Mouse (Mus musculus) lung, adult 2 months (tissue): ENCODE results near the gene Xpa. TPM values are rescaled to one million over a fixed set of nuclear protein-coding genes. Genes with fewer than 3 reads are reported as not detected.

Experiments
- DNase-seq: peaks from one replicate; pipeline ENCODE4 v3.0.0; 2022
- H3K4me1 ChIP-seq: fragments of 200-500 bp; 2 replicates; pipeline ENCODE4 v1.6.1; 2011; ENCODE audit warnings: low read length; ENCODE audit not compliant: control insufficient read depth, insufficient read depth
- H3K4me3 ChIP-seq: fragments of 200-500 bp; replicated peaks from 2 replicates; pipeline ENCODE3; 2011; ENCODE audit warnings: low read depth, mild to moderate bottlenecking, control low read depth, low read length; ENCODE audit errors: extremely low read depth
- CTCF ChIP-seq: fragments of 200-500 bp; IDR thresholded peaks from 2 replicates; pipeline ENCODE4 v1.5.1; 2011; ENCODE audit warnings: mild to moderate bottlenecking, low read length, control low read depth; ENCODE audit not compliant: insufficient read depth
- POLR2A ChIP-seq: fragments of 200-500 bp; IDR thresholded peaks from 2 replicates; pipeline ENCODE4 v1.6.1; 2011; ENCODE audit warnings: low read depth, mild to moderate bottlenecking, control low read depth, low read length, borderline replicate concordance; ENCODE audit errors: extremely low read depth
- WGBS: fragments of 180-500 bp; shearing (Covaris S2); methylation state at CpG from one replicate; pipeline ENCODE4 v1.1.7; 2018; 5-methylcytosine and 5-hydroxymethylcytosine counted together
- polyA plus RNA-seq: library from polyadenylated mRNA; depleted of rRNA; stranded (reverse); fragments of >200 nt; gene quantifications from 2 replicates; pipeline ENCODE4 v1.2.3, GENCODE M21; 2012

The Xpa gene
- polyA plus RNA-seq, 1 experiment, result 21.2 TPM

GRCm38 (mm10) chr4:46164027-46164426 is 32.1 kb downstream of the Xpa start:
- WGBS, result 74% methylated on average over 2 of the region's 2 CpGs
- H3K4me1 ChIP-seq, result no peaks in the 10 kb centered on the region
- DNase-seq, result no peak
- TF ChIP-seq CTCF, result no peak
- no peak for TF ChIP-seq POLR2A
- H3K4me3 ChIP-seq, result no peak overlapping the region

- TF ChIP-seq POLR2A (no peak), CTCF (no peak)
- no peak for DNase-seq
- H3K4me1 ChIP-seq, result no peaks in the 10 kb centered on the region
- H3K4me3 ChIP-seq, result no peak overlapping the region
- 86% methylated on average over 12 of the region's 12 CpGs for WGBS
Observed at GRCm38 (mm10) chr4:46151903-46152544, 44.1 kb downstream of the Xpa start.

GRCm38 (mm10) chr4:46146881-46147280 is 49.2 kb downstream of the Xpa start:
- H3K4me3 ChIP-seq, result no peak overlapping the region
- no peaks in the 10 kb centered on the region for H3K4me1 ChIP-seq
- DNase-seq, result no peak
- TF ChIP-seq CTCF (no peak), POLR2A (no peak)
- 90% methylated on average over 1 of the region's 1 CpGs for whole genome bisulfite sequencing

- DNase-seq, result no peak
- H3K4me1 ChIP-seq, result peaks cover 3% of the 10 kb centered on the region; the same call in 1 of the 2 replicates
- H3K4me3 ChIP-seq, result no peak overlapping the region
- WGBS, result 70% methylated on average over 3 of the region's 3 CpGs
- TF ChIP-seq POLR2A (no peak), CTCF (0 out of 2 replicates have a peak, but pooled peaks have one; percentile 19)
Observed at GRCm38 (mm10) chr4:46144323-46144722, 51.8 kb downstream of the Xpa start.

GRCm38 (mm10) chr4:46138287-46139222 is 57.6 kb downstream of the Xpa start, which contains the start of the genes Ncbp1 and Tstd2:
TSS of gene Ncbp1 (plus strand) at chr4:46138613.
TSS of gene Tstd2 (minus strand) at chr4:46138694.
- H3K4me1 ChIP-seq, result peaks cover 3% of the 10 kb centered on the region; the same call in 1 of the 2 replicates
- peak; percentile 78; the same call in 1 of the 2 replicates for TF ChIP-seq POLR2A
- no peak for TF ChIP-seq CTCF
- under 1% methylated on average over 90 of the region's 90 CpGs for WGBS
- H3K4me3 ChIP-seq, result peak within 1 kb of the TSS; percentile 99
- DNase-seq, result peak; percentile 95

GRCm38 (mm10) chr4:46137629-46138286 is 58.4 kb downstream of the Xpa start:
- H3K4me1 ChIP-seq, result peaks cover 3% of the 10 kb centered on the region; the same call in 1 of the 2 replicates
- peak overlapping the region; percentile 99 for H3K4me3 ChIP-seq
- TF ChIP-seq POLR2A (no peak), CTCF (no peak)
- 3% methylated on average over 17 of the region's 17 CpGs for WGBS
- no peak for DNase-seq

- WGBS, result 87% methylated on average over 6 of the region's 6 CpGs
- no peaks in the 10 kb centered on the region for H3K4me1 ChIP-seq
- TF ChIP-seq POLR2A (no peak), CTCF (no peak)
- no peak for DNase-seq
- no peak overlapping the region for H3K4me3 ChIP-seq
Observed at GRCm38 (mm10) chr4:46131791-46132190, 64.3 kb downstream of the Xpa start.

GRCm38 (mm10) chr4:46130221-46130620 is 65.9 kb downstream of the Xpa start:
- Histone ChIP-seq H3K4me1 (no peaks in the 10 kb centered on the region), H3K4me3 (no peak overlapping the region)
- peak; percentile 50 for DNase-seq
- 66% methylated on average over 3 of the region's 3 CpGs for WGBS
- TF ChIP-seq CTCF, result peak; percentile 66
- no peak for TF ChIP-seq POLR2A
